ENCODE assay signal across 22 mouse cellular contexts in the genomic region with DNA sequence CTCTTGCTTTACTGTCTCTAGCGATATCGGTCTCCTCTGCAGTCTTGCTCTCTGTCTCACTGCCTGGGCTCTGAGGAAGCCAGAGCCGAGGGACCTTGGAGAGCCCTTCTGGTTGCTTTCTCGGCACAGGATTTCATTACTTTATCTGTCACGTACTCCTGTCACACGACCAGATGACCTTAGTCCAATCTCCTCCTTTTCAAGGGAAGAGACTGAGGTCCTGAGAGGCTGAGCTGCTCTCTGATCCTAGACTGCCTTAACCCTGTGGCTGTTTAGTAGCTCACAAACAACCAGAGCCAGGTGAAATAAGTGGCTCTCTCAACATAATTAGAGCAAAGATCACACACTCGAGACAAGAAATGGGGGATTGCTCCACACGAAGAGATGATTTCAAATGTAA. TPM values are rescaled to one million over a fixed set of nuclear protein-coding genes. Genes with fewer than 3 reads are reported as not detected.
DNase-seq lines count a peak whose midpoint lies in the region; ATAC-seq and TF ChIP-seq lines count a peak whose summit lies in the region.
"Had no signal": no experiment of that assay in that cellular context is flagged by ENCODE, and none has a peak within 500 bp of the region (broad histone marks: within the 10 kb centered on the region; RNA-seq: fewer than 3 reads in every experiment).

No protein-coding gene starts in this region.

- H3K4me3 ChIP-seq in heart, embryonic 10.5 days, result no peak overlapping the region
- no peak overlapping the region for H3K4me3 ChIP-seq in midbrain, embryonic 15.5 days
- no peak overlapping the region for H3K4me3 ChIP-seq in midbrain, postnatal 0 days (ENCODE audit: low read depth, low read length)
- H3K4me3 ChIP-seq: forebrain, embryonic 10.5 days; hindbrain, embryonic 13.5 days; limb, embryonic 10.5 days; liver, embryonic 15.5 days; lung, embryonic 15.5 days; neural tube, embryonic 12.5 days had no signal

- no peak for TF ChIP-seq CTCF in midbrain, postnatal 0 days (IDR thresholded peaks at IDR 0.05)

- WGBS in heart, embryonic 10.5 days, result 42% methylated on average over 8 of the region's 8 CpGs
- WGBS in midbrain, embryonic 15.5 days, result 65% methylated on average over 8 of the region's 8 CpGs
- 57% methylated on average over 8 of the region's 8 CpGs for WGBS in midbrain, postnatal 0 days

- H3K4me1 ChIP-seq in heart, embryonic 10.5 days, result peaks cover 38% of the 10 kb centered on the region
- H3K4me1 ChIP-seq in midbrain, embryonic 15.5 days, result peaks cover 11% of the 10 kb centered on the region; the same call in 1 of the 2 replicates
- no peaks in the 10 kb centered on the region for H3K4me1 ChIP-seq in midbrain, postnatal 0 days (ENCODE audit: insufficient read depth, low read length)

- H3K27me3 ChIP-seq in heart, embryonic 10.5 days (ENCODE audit: insufficient read depth, poor library complexity, severe bottlenecking), result no peaks in the 10 kb centered on the region
- no peaks in the 10 kb centered on the region for H3K27me3 ChIP-seq in midbrain, embryonic 15.5 days (replicated peaks)
- H3K27me3 ChIP-seq in midbrain, postnatal 0 days (ENCODE audit: insufficient read depth, low read length), result no peaks in the 10 kb centered on the region
- H3K27me3 ChIP-seq: CH12.LX; hindbrain, embryonic 13.5 days; liver, embryonic 15.5 days; lung, embryonic 15.5 days; neural tube, embryonic 12.5 days had no signal

- H3K4me2 ChIP-seq in midbrain, embryonic 15.5 days, result no peak overlapping the region
- no peak overlapping the region for H3K4me2 ChIP-seq in midbrain, postnatal 0 days (ENCODE audit: low read depth, low read length, poor library complexity, severe bottlenecking)
- H3K4me2 ChIP-seq: hindbrain, embryonic 13.5 days; liver, embryonic 15.5 days; lung, embryonic 15.5 days; neural tube, embryonic 12.5 days had no signal

- peak overlapping the region; percentile 19; the same call in 1 of the 2 replicates for H3K27ac ChIP-seq in heart, embryonic 10.5 days
- peak overlapping the region; percentile 31; the same call in 1 of the 2 replicates for H3K27ac ChIP-seq in midbrain, embryonic 15.5 days
- no peak overlapping the region for H3K27ac ChIP-seq in midbrain, postnatal 0 days (ENCODE audit: low read depth, low read length)
- H3K27ac ChIP-seq: forebrain, embryonic 10.5 days; hindbrain, embryonic 13.5 days; limb, embryonic 10.5 days; liver, embryonic 15.5 days; lung, embryonic 15.5 days; neural tube, embryonic 12.5 days had no signal

- ATAC-seq in midbrain, embryonic 15.5 days (replicated peaks), result no peak
- ATAC-seq in midbrain, postnatal 0 days (ENCODE audit: low FRiP score), result no peak
- ATAC-seq: forebrain, postnatal 0 days had no signal

- no peaks in the 10 kb centered on the region for H3K36me3 ChIP-seq in heart, embryonic 10.5 days
- H3K36me3 ChIP-seq in midbrain, embryonic 15.5 days (replicated peaks), result no peaks in the 10 kb centered on the region
- H3K36me3 ChIP-seq in midbrain, postnatal 0 days (ENCODE audit: insufficient read depth, low read length), result no peaks in the 10 kb centered on the region; the same call in 1 of the 2 replicates
- H3K36me3 ChIP-seq: forebrain, embryonic 10.5 days; hindbrain, embryonic 13.5 days; limb, embryonic 10.5 days; liver, embryonic 15.5 days; lung, embryonic 15.5 days; neural tube, embryonic 12.5 days had no signal

- DNase-seq in heart, embryonic 10.5 days (ENCODE audit: low spot score), result no peak
- DNase-seq in heart, postnatal 4 days, result no peak
- DNase-seq in kidney, adult 11 months, result peak; percentile 17
- no peak for DNase-seq in kidney, postnatal 4 days
- DNase-seq in midbrain, postnatal 0 days (ENCODE audit: low spot score), result no peak
- DNase-seq in layer of hippocampus, postnatal 25 days (ENCODE audit: extremely low spot score in 1 of 2, low spot score in 1 of 2), result no peak
- DNase-seq: B cell, adult 2 months; cerebellum, adult 18-20 months; cerebellum, postnatal 14 days; forebrain, postnatal 0 days; gastrocnemius, postnatal 14 days; heart, adult 11 months; liver; lung, postnatal 36 days had no signal

- H3K9me3 ChIP-seq in heart, embryonic 10.5 days, result no peaks in the 10 kb centered on the region
- no peaks in the 10 kb centered on the region for H3K9me3 ChIP-seq in midbrain, embryonic 15.5 days
- no peaks in the 10 kb centered on the region for H3K9me3 ChIP-seq in midbrain, postnatal 0 days (ENCODE audit: low read length)
- H3K9me3 ChIP-seq: forebrain, embryonic 10.5 days; hindbrain, embryonic 13.5 days; limb, embryonic 10.5 days; liver, embryonic 15.5 days; lung, embryonic 15.5 days; neural tube, embryonic 12.5 days had no signal

- no peak overlapping the region for H3K9ac ChIP-seq in midbrain, embryonic 15.5 days
- no peak overlapping the region for H3K9ac ChIP-seq in midbrain, postnatal 0 days (replicated peaks; ENCODE audit: low read length, poor library complexity, severe bottlenecking)
- H3K9ac ChIP-seq: forebrain, postnatal 0 days; hindbrain, embryonic 13.5 days; liver, embryonic 15.5 days; lung, embryonic 15.5 days; neural tube, embryonic 12.5 days had no signal

RNA-seq across cellular contexts. Expression of a gene that starts 19.3 kb away (rescaled TPM):
- 4.1 and 4.3 TPM in 2 replicates for polyA plus RNA-seq in heart, embryonic 10.5 days (2016; fragmentation: Nextera tagmentation; extraction: Ambion mirVana)
- 1 to 10 TPM; 4.3 to 6.6 TPM for total RNA-seq in heart, postnatal 4 days (2021)
- 3.9 and 4.6 TPM in 2 replicates for polyA plus RNA-seq in midbrain, embryonic 15.5 days (2015; fragmentation: Nextera tagmentation; extraction: Ambion mirVana)
- 7.5 and 8.4 TPM in 2 replicates for total RNA-seq in midbrain, postnatal 0 days (2014; rRNA removed)
- 0.99 and 1.2 TPM in 2 replicates for polyA plus RNA-seq in midbrain, postnatal 0 days (2015; fragmentation: Nextera tagmentation; extraction: Ambion mirVana)
- 10 to 100 TPM in 1 of 2 experiments, 1 to 10 TPM in 1; 8.8 to 11.3 TPM for total RNA-seq in layer of hippocampus, postnatal 25 days (2021)
